Mouse (Mus musculus) frontal cortex, postnatal 25 days (tissue): Measurements from ENCODE around the gene Limk2.

ENCODE experiments used
- DNase-seq, 2 experiments: peaks; one replicate each; pipeline ENCODE4 v3.0.0; 2022; ENCODE audit warnings: low spot score in 2 of 2

Gene Limk2

DNA sequence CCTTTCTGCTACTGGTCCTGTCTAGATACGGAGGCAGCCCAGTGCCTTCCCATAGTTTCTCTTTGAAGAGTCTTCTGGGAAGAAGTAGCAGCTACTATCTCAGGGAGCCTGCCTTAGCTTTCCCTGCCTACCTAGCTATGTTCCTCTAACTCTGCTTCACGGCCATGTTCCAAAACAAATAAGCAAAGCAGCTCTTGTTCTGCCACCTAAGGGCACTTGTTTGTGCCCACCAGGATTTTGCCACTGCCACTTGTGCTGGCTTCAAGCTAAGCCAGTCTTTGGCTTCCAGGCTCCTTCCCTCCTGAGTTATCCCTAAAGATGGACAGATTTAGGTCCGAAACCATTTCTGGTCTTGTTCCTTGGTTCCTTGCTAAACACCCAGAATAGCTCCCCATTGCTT lies 3.1 kb upstream of the Limk2 start:
- DNase-seq: no peak

DNA sequence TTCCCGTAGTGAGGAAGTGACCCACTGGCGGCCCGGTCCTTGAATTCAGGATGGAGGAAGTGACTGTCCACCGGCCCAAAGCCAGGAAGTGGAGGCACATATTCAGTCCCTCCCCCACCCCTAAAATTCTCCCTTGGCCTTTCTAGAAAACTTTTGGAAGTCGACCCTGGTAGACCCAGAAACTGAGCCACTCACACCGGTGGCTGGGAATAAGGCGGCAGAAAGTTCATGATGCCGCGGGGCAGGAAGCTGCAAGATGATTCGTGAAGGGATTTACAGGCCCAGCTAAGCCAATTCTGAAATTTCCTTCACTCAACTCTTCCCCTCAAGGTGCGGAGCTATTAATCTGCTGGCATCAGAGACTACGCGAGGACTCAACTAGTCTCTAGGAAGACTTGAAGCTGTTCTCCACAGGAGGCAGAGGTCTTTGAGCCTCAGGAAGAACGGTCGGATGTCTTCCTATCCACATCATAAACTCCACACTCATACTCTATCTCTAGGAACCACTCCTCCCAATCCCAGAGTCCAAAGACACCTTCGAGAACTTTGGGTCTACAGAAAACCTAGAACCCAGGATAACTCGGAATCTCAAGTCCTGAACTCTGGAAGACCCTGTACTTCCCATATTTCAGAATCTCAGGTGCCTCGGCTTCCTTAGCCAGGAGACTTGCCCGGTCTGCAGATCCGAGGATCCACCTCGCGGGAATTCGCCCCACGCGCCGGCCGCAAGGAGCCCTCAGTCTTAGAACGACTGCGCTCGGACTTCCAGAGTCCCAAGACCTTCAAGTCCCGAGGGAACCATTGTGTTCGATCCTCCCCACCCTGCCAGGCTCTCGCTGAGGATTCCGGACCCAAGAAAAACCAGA lies 625 bp downstream of the Limk2 start:
- DNase-seq: no peak

DNA sequence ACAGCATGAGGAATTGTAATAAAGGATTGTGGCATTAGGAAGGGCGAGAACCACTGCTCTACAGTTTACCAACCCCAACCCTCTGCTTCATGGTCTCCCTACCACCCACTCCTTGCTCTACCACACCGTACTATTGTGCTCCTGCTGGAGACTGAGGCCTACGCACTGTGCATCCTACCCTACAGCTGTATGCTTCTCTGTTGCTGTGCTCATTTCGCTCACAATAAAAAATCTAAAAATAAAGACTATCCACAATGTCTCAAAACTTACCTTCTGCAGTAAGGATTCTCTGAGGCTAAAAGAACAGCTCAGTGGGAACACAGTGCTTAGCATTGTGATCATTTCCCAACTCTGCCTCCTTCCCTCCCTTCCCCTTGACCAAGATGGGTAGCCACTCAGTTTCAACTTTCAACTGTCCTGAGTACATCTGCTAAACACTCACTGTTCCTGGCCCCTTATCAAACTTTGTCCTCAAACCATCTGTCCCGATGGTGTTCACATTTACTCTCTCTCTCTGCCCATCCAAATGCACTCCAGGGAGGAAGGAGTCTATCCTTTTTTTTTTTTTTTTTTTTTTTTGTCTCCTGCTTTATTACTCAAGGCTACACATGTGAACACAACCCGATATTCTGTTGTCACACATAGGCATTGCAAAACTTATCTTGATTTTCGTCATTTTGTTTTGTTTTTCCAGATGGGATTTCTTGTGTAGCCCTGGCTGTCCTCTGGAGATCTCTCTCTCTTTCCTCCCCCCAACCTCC lies 4.5 kb downstream of the Limk2 start:
- DNase-seq: no peak

DNA sequence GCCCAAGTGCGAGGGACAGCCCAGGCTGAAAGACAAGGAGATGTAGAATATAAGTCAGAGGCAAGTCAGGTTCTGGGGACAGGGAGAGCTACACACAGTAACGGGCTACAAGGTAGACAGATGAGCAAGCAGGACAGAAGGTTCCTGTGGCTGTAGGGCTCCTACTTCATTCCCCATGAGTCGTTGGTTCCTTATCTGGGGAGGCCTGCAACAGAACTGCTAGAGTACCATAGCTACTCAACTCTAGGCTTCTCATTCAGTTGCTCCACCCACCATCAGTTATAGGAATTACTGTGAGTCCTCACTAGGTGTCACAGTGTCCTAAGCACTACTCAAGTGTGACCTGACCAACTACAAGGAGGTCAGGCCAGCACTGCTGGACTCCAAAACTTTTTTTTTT lies 6.0 kb downstream of the Limk2 start:
- DNase-seq: no peak

DNA sequence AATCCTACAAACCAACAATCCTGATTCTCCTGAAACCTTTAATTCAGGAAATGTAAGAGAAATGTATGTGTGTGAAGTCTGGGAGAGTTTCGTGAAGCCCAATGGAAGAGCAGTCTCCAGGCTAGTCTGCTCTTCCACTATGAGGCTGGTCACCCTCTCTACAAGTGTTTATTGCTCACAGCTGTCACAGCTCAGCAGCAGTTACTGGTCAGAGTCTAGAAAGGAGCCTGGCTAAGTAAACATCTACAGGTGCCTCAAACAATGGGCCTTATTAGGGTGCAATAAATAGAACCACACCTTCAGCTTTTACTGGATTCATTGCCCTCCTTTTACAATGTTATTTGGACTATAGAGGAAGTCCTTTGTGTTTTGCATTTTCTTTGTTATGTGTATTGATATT lies 10.7 kb downstream of the Limk2 start:
- DNase-seq: no peak

DNA sequence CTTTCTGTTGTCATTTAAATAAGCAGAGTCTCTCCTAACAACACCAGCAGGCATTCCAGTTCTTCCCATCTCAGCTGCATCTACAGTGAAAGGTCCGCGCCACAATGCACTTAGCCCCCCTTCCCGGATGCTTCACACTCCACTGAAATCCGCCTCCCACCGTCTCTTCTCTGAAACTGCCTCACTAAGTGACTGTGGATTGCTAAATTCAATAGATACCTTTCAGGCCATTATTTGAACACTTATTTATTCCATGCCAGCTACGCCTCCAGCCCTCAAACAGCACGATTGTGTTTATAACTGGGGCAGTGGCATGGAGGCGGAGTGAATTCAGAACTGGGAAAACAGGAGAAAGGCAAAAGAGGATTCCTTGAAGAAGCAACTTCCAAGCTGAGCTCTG lies 12.4 kb downstream of the Limk2 start:
- no peak for DNase-seq

DNA sequence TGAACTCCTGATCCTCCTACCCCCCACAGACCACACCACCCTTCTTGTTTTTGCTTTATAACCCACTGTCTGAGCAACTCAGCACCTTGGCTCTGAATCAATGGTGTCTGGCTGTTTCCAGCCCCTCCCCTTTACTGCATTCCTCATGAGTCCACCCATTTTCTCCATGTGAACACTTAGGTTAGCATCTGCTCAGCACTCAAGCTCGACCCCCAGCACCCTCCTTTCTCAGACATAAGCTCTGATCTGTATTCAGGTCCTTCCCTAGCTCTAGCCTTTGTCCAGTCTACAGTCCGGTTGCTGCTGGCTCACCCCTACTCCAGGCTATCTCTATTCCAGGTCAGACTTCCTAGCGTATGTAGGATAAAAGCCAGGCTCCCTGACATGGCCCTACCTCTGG lies 12.9 kb downstream of the Limk2 start:
- DNase-seq: no peak

DNA sequence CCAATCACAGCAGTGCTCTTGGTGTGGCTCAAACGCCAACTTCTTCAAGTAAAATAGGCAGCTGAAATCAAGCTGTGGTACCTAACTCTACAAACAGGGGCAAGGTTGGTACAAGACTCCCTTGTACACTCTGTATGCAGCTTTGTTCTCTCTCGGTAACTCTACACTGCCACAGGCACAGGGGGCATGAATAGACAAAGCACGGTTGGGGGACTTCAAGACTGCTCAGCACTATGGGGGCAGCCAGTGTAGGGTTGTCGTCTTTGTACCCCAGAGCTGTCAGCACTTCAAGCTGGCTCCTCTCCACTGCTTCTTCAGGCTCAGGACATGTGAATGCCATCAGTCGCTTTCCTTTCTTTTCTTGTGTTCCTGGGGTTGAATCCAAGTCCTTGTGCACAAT lies 14.5 kb downstream of the Limk2 start:
- DNase-seq: no peak

DNA sequence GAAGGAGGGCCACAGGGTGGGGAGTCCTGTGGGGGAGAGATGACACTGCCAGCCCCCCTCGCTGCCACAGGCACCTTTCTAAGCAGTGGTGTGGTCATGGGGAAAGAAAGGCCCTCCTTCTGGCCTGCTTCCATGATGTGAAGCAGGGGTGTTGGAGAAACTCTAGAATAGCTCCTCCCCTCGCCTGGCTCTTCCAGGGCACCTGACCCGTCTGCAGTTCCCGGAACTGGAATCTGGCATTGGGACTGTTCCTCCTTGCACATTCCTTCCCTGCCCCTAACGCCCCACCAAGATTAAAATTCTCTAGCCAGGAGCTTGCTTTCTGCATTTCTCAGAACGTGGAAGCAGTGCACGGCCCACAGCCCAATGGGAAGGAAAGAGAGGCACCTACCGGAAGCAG lies 16.5 kb downstream of the Limk2 start:
- no peak for DNase-seq

DNA sequence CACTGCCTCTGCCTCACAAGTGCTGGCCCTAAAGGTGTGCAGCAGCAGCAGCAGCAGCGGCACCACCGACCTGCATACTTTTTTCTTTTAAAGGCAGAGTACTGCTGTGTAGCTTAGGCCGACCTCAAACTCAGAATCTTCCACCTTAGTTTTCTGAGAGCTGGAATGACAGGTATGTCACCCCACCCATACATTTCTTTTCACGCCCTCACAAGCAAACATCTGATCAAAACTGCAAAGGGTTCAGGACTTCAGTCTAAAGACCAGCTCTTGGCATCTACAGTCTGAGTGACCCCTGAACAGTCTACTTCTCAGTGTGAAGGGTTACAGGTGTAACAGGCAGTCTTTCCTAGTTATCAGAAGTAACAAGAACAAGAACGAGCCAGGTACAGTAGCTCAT lies 18.2 kb downstream of the Limk2 start:
- no peak for DNase-seq

DNA sequence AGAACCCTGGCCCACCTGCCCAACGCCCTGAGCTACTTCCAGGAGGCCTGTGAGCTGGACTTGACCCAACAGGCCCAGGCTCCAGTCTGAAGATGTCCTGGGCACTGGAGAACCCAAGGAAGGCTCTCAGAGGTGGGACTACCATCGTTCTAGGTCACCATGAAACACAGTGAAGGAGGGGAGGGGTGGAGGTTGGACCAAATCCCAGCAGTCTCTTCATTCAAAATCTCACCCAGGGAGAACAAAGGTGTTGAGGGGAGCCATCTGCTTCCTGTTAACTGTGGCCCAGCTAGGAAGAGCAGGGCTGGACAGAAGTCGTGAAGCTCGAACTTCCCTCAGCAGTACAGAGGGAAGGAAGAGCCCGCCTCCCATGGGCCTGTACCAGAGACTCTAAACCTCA lies 19.0 kb downstream of the Limk2 start:
- DNase-seq: no peak

DNA sequence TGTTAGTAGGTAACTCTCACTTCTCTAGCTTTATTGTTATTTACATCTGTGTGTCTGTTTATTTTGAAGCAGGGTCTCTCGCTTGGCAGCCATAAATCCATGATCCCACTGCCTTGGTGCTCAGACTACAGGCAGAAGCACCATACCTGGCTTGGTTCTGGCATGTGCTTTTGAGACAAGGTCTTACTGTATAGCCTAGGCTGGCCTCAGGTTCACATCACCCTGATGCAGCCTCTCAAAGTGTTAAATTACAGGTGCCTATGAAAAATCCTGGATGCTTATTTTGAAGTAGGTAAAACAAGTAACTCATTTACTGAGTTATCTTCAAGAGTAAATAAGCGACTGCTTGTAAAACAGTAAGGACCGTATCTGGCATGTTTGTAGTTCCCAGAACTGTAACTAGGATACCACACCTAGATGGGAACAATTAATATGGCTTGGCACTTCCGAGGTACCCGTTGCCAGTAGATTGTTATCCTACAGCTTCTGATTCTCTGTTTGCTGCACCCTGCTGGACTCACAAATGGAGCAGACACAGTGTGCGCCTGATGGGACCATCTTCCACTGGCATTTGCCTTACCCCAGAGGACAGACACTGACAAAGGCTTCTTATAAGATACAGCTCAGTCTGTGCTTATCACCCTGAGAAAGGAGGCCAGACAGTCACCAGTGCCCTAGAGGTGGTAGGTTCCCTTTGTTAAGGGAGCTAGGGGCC lies 21.4 kb downstream of the Limk2 start:
- no peak for DNase-seq

DNA sequence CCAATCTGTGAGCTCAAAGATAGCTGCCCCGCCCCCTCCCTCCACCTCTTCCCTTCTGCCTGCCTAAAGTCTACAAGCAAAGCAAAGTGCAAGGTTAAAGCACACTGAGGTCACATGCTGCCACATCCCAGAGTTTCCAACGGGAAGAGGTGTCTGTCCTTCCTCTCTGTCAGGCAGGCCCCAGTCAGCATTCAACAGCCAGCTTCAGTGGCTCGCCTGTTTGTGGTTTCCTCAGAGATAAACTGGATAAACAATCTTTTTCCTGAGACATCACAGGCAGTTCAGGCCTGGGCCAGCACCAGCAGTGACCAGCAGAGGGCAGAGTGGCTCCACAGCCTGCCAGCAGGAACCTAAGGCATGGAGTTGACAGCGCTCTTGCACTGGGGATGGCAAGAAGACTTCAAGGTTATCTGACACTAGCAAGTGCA lies 22.0 kb downstream of the Limk2 start:
- DNase-seq: peak; percentile 83

DNA sequence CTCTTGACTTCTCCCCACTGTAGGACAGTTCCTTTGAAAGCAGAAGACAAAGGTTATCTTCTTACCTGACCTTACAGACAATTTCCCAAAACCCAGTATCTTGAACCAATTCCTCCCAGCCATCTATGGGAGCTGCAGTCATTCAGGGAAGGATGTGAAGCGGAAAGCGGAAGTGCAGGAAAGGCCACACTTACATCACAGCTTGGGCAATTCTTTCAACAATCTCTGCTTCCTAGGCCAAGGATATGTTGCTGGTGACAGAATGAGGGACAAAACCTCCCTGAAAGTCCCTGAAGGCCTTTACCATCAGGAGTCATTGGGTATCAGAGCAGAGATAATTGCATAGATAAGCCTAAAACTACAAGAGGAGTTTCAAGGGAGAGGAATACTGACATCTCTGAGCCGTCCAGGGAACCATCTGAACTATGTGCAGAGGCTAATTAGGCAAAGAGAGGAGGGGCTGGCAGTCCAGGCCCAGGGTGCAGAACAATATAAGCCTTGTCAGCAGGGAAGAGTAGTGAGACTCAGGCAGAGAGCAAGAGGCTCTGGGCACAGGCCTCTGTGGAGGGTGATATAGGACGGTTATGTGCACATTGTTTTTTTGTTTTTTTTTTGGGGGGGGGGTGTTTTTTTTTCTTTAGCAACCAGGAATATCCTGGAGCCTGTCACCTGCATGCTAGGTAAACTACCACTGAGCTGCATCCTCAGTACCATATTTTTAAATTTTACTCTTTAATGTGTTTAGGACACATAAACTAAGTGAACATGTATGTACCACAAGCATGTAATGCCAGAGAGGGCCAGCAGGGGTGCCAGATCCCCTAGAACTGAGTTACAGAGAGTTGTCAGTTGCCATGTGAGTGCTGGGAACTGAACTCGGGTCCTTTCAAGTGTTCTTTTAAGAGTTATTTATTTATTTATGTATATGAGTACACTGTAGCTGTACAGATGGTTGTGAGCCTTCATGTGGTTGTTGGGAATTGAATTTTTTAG lies 26.1 kb downstream of the Limk2 start:
- no peak for DNase-seq

DNA sequence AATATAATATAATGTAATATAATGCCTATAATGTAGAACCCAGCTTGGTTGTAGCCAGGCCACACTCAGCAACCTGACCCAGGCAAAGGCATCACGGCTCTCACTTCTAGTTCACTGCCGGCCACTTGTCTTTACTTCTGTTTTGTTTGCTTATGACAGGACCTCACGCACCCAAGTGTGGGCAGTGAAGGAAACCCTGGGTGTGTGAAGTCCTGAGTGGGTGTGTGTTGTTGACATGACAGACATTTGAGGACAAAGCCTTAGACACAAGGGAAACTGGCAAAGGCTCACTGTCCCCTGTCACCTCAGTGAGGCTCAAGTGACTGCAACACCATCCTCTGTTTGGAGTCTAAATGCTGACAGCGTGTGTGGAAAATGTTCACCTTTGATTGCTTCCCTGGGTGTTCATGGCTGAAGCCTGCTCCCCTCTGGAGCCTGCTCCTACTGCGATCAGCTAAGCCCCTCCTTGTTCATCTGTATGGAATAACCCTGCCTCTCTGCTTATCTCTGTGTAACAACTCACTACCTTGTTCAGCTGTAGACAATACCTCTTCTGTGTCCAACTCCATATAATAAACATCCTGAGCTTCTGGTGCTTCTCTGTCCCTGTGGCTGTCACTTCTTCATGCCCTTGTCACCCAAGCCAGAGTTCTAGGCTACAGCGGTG lies 27.7 kb downstream of the Limk2 start:
- DNase-seq: no peak

DNA sequence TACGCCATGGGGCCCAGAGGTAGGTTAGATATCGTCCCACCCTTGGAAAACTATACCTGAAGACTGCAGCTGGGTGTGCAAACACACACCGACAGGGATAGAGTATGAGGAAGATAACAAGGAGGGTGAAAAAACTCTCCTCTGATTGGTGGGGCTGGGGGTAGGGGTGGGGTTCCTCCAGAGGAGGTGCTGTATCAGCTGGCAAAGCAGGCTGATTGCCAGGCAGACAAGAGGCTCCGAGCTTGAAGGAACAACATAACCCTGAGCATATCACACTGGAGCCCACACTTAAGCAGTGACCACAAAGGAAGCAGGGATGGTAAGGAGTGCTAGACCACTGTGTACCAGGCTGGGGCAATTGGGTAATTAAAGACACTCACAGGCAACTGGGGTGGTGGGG lies 29.6 kb downstream of the Limk2 start:
- no peak for DNase-seq

DNA sequence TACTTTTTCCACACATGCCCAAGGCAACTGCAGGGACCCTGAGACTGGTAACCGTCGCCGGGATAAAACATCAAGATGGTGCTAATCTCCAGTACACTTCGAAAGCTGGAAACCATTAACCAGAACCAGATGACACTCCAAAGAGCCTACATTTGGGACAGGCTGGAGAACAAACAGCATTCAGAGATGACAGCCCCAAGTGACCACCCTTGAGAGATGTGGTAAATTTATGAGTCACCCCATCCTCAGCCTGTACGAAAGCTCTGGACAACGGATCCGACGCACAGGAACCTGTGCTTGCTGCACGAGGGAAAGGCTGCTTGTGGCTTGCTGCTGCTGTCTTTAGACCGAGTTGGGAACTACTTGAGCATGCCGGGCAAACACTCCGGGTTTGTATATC lies 34.2 kb downstream of the Limk2 start:
- no peak for DNase-seq

DNA sequence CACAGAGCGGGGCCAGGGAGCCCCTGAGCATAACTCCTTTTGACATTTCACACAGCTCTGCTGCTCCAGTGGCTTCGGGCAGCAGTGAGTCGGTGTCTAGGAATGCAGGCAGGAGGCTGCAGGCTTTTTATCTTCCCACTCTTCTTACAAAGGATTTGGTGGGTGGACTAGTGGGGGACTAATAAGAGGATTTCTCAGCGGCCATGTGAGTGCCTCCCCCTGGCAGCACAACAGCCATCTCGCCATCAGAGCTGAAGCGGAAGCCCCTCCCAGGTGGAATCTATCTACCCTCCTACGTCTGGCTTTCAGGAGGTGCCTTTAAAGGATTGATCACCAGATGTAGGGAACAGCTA lies 34.7 kb downstream of the Limk2 start:
- no peak for DNase-seq

DNA sequence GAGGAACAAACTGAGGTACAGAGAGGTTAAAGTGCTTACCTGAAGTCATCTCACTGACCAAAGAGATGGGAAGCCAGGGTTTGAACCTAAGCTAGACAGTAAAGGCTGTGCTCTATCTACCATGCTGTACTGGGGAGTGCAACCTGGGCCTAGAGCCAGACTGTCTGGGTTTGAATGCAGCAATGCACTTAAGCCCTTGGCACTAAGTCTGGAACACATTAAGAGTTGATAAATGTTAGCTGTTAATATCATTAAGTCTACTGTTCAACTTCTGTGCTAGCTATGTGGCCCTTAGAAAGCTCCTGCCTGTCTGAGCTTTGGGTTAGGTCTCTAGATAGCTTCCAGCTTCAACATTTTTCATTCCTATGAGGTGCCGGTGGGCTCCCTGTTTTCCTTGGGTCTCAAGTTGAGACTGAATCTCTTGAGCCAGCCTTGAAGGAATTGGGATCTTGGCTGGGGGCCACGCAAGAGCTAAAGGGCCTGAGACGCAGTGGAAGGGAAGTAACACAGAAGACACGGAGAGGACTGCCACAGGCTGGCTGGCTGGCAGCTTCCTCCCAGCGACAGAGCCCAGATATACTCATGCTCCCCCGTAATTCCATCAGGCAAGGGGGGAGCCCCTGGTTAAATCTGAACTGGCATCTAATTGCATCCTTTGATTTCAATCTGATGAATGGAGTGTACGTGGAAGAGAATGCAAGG lies 35.2 kb downstream of the Limk2 start:
- no peak for DNase-seq

DNA sequence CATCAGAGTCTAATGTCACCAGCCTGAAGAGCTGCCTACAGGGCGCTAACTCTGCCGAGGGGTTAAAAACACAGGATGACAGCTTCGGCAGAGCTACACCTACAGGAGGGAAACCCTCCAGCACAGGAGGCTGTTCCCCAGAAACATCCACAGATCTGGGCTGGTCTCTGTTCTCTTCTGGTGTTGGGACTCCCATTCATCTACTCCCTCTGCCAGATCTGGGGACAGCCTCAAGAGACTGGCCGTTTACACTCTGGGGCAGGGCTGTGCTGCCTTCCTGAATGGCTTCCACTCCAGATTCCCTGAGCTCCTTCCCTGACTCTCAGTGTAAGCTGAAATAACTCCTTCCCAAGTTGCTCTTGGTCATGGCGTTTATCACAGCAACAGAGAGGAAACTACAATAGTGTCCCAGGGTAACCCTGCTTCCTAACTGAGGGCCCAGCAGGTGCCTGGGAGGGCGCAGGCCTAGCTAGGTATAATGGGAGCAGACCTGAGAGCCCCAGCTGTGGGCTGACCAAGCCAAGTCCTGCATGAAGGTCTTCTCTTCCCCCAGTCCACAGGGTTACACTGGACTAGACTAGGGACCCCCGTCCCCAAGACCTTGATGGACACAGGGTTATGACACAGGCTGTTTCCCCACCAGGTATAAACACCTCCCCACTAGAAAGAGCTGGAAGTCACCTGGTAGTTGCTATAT lies 37.2 kb downstream of the Limk2 start:
- DNase-seq: no peak
